Mouse (Mus musculus) spleen, adult 2 months (tissue): Measurements from ENCODE around the gene Fgfr2.

Source experiments
- CTCF ChIP-seq: fragments of 200-500 bp; IDR thresholded peaks from 2 replicates; pipeline ENCODE4 v1.5.1; 2011; ENCODE audit warnings: mild to moderate bottlenecking, inconsistent platforms; ENCODE audit not compliant: insufficient read depth, insufficient read length, insufficient replicate concordance; ENCODE audit errors: extremely low read depth
- POLR2A ChIP-seq: fragments of 200-500 bp; IDR thresholded peaks from 2 replicates; pipeline ENCODE4 v1.6.1; 2011; ENCODE audit warnings: low read depth, low read length, inconsistent platforms

DNA sequence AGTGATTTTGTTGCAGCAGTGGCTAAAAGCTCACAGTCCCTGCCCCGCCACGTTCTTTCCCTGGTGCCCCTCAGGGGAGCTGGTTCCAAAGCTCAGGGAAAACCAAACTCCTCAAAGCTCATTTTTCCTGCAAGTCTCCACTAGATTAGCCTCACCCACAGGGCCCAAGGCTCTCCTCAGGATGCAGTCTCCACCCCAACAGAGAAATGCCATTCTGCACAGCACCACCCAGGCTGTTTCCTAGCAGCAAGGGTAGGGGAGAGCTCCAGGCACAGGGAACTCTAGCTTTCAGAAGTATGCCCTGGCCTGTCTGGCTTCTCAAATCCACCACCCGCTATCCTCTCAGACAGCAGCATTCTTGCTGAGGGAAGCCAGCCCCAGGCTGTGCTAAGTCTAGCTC, 888.9 kb downstream of the Fgfr2 start:
- TF ChIP-seq CTCF (no peak), POLR2A (no peak)
